Mouse (Mus musculus) left cerebral cortex, adult 18-20 months (tissue): ENCODE measurements at regions not wholly inside any gene's neighbourhood (a gene's known extent, or its start where the extent isn't known, plus 50 kb on each side); places are given as distances from the start of the nearest gene placed in this dataset.

Experiments
- DNase-seq, 2 experiments: peaks; one replicate each; pipeline ENCODE4 v3.0.0; 2021 to 2022; ENCODE audit warnings: low spot score in 2 of 2, mixed read lengths in 1 of 2

DNA sequence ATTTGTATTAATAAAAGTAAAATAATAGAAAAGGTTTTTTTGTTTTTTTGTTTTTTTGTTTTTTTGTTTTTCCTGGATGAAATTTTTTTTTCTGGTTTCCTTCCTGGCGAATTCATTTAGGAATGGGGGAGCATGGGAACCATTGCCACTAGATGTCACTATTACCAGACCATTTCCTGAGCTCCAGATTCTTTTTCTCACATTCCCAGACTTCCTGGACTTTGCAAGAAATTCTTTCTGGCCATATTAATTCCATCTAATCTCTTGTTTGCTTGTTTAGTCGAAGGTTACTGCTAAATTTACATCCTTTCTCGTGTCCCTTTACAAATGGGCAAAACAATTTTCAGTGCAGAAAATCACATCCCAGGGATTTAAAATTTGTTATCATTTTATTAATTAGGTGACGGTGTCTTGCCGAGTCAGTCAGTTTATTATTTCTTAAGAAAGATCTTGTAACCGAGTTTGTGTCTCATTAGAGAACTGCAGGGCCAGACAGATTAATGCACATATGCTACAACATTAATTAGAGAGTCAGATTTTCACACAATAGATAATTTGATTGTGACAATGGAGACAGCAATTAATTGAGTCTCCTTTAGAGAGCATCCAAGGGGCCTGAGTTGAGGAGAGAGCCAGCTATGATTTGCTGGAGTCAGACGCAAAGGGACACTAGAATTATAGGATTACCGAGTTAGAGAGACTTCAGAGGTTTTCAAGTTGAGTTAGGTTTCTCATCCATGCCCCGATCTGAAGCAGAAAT lies 1702.5 kb upstream of the Tenm2 start:
- DNase-seq: peak in 1 of 2 experiments; percentile 1
